Mouse (Mus musculus) regulatory T cell (primary cell): ENCODE results near the gene Vmn1r42.
"Not testable (repeated sequence)": the region's sequence is repeated elsewhere in the genome, so short reads cannot be mapped to it uniquely, and the experiment has no call there.

Source experiments
- in situ Hi-C: fragments of 300-600 bp; cut with MboI, MseI; formaldehyde crosslinking; loops from one replicate; pipeline ENCODE4 v1.15.1; 2025; ENCODE audit warnings: high pct_unique_total_duplicates

The Vmn1r42 gene

DNA sequence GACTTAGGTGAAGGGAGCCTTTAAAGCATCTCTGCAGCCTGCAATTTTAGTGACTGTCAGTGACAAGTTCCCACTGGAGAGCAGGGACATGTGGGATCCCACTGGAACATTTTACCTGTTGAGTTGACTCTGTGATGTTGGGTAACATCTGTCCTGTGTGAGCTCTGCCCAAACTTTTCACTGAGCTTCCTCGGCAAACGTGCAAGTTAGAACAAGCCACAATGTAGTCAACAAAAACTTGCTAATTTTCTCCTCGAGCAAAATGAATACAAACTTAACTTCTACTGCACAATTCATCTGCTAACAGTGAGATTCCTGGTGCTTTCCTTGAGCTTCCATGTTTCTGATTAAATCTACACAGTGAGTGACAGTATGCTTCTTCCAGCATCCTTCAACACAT is at the start of gene Vmn1r42, which contains the start of gene Vmn1r43:
Vmn1r42 (minus strand) TSS at position 101 of the 400 bp plus-strand sequence.
Vmn1r43 (minus strand) TSS at position 101 of the 400 bp plus-strand sequence.
- in situ Hi-C loops = not testable (repeated sequence)

DNA sequence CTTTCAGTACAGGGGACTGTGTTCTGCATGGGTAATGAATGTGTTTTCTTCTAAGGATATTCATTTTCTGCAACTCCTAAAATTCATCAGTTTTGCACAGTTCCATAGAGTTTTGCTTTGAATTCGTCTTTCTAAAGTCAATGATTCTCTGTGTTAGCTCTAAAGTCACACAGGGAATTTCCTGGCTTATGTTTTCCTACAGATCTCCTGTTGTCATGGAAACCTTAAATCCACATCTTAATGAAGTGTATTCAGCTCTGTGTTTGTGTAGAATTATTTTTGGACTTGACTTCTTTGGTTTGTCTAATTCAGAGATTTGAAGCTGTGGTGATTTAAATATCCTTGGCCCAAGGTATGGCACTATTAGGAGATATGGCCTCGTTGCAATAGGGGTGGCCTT is 7.6 kb upstream of the Vmn1r42 start:
- in situ Hi-C loops = loop anchor here (10.0 kb wide), 1 partner anchor 231 kb away; no protein-coding TSS in a partner anchor

DNA sequence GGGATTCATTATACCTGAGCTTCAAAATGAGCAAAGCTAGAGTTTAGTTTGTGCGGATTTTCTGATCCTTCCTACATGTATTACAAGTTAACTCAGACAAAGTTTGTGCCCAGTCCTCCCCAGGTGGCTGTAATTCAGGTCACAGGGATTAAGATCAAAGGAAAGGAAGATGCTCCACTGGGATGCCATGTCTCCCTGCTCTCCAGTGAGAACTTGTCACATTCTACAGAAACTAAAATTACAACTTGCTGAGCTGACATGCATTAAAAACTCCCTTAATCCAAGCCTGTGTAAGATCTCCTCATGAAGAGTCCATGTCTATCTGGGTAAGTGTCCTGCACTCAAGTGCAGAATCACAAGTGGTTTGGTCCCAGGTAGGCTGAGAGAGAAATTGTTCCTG is 7.1 kb upstream of the Vmn1r42 start, which contains the start of gene Vmn1r44:
Vmn1r44 (plus strand) TSS at position 301 of the 400 bp plus-strand sequence.
- in situ Hi-C loops = loop anchor here (10.0 kb wide), 1 partner anchor 231 kb away; no protein-coding TSS in a partner anchor

DNA sequence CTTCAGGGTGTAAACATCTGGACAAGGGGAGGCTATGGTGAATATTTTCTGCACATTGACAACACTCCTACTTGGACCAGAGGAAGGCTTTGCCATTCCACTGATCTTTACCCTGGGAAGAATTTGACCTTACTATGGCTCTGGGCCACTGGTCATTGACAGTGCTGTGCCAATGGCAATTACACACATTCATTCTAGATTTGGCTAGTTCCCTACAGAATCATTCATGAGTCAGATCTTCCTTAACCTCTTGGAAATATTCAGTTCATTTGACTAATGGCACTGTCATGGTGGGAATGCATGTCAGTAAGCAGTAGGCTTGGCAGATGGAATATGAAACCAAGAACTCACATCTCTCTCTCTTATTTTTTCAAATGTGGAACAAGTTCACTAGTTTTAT is 4.7 kb upstream of the Vmn1r42 start:
- in situ Hi-C loops = loop anchor here (10.0 kb wide), 1 partner anchor 234 kb away; no protein-coding TSS in a partner anchor

DNA sequence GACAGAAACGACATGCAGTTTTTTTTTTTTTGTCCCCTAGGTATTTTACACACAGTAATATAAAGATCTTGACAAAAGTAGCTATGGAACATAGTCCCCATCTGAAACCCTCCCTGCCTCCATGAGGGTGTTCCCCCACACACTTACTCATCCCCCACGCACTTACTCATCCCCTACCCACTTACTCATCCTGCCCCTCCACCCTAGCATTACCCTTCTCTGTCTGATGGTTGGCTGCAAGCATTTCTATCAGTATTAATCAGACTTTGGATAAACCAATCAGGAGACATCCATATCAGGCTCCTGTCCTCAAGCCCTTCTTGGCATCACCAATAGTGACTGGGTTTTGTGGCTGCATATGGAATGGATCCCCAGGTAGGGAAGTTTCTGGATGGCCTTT is 750 bp upstream of the Vmn1r42 start:
- in situ Hi-C loops = no loop called here

DNA sequence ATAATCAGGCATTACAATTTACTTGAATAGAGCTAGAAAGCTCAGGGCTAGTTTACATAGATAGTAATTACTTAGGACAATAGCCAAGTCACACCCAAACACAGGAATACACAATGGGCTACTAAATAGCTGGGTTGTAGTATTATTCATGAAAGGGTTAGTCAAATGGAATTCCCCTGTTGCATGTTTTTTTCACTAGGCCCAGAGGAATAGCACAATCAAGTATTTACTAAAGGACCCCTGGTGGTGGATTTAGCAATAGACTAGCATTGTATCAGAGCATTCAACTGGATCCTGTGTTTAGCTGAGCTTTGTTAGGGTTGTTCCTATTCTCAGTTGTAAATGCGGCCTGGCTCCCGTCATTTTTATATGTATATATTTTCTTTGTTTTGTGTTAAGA is 8.2 kb downstream of the Vmn1r42 start:
- in situ Hi-C loops = no loop called here

DNA sequence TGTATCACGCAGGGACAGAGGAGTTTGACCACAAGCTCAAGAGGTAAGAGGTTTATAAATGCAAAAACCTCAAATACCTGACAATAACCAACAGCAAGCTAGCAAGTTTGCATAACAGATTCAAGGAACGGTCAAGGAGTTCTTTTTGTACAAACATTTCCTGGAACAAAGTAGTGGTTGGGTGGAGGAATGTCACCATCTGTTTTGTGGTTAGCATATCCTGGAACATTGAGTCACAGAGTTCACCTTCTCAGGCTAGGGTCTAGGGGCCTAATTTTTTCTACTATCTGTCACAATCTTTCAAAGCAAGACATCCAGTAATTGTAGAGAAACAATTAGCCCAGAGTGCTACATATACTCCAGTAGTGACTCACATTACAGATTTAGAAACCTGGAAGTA is 8.9 kb downstream of the Vmn1r42 start:
- in situ Hi-C loops = no loop called here

DNA sequence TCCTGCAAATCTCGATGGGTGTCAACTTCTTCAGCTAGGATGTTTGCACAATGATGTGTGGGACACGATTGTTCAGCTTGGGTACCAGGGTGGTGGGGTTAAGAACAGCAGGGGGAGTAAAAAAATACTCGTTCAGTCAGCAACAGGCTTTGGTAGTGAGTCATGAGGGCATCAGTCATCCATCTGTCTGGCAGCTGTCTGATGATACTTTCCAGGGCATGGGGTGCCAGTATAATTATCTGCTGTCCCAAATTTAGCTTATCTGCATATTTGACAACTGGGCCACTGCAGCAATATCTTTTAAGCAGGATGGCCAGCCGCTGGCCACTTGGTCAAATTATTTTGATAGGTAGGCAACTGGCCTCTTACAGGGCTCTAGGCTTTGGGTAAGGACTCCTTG is 12.4 kb downstream of the Vmn1r42 start:
- in situ Hi-C loops = no loop called here

DNA sequence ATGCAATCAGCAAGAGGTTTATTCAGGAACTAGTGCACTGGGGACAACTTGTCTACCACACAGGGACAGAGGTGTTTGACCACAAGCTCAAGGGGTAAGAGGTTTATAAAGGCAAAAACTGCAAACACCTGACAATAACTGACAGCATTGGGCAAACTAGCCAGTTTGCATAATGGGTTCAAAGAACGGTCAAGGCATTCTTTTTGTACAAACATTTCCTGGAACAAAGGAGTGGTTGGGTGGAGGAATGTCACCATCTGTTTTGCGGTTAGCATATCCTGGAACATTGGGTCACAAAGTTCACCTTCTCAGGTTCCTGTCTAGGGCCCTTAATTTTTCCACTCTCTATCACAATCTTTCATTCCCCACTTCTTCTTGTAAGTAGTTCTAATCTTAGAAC is 16.4 kb downstream of the Vmn1r42 start:
- in situ Hi-C loops = no loop called here

DNA sequence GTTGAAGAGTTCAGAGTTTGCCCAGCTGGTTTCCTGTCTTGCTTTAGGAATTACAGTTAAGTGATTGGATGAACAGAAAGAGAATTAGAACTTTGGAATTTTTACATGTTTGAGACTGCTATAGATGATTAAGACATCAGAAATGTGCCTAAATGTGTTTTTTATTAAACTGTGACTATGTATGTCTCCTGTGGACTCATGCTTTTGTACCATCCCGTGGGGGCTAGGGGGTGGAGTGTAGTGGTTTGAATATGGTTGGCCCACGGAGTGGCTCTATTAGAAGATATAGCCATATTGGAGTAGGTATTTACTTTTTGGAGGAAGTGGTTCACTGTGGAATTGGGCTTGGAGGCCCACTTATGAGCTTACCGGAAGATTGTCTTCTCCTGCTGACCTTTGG is 18.7 kb downstream of the Vmn1r42 start:
- in situ Hi-C loops = no loop called here
